Mouse (Mus musculus) gastrocnemius, adult 2 months (tissue): ENCODE measurements around the gene Mdfic. TPM values are rescaled to one million over a fixed set of nuclear protein-coding genes. Genes with fewer than 3 reads are reported as not detected.

ENCODE experiments used
- DNase-seq: peaks from one replicate; pipeline ENCODE4 v3.0.0; 2022
- H3K27ac ChIP-seq: fragments of 200-600 bp; 2 replicates; pipeline ENCODE4 v1.8.1; 2022; ENCODE audit warnings: mild to moderate bottlenecking
- H3K4me3 ChIP-seq: fragments of 200-600 bp; 2 replicates; pipeline ENCODE4 v1.8.1; 2022; ENCODE audit warnings: mild to moderate bottlenecking, moderate library complexity
- CTCF ChIP-seq: fragments of 200-600 bp; IDR thresholded peaks from 2 replicates; pipeline ENCODE4 v1.8.1; 2022; ENCODE audit warnings: antibody characterized with exemption, mild to moderate bottlenecking, moderate library complexity
- intact Hi-C: fragments of 180-260 bp; cut with DNase I; formaldehyde crosslinking; loops from one replicate; pipeline ENCODE4 v1.15.1; 2025
- total RNA-seq, 2 experiments: library from RNA; stranded (reverse); gene quantifications; 2 replicates each; pipeline ENCODE4 v1.2.3; 2021

Mdfic gene
- total RNA-seq, 2 experiments from 2014 or later: 8.9 to 9.4 TPM

- TF ChIP-seq CTCF: no peak
- Histone ChIP-seq H3K27ac (no peak overlapping the region), H3K4me3 (no peak overlapping the region)
- no peak for DNase-seq
- intact Hi-C loops: no loop called here
Measured at GRCm38 (mm10) chr6:15839831-15840230, 119.4 kb downstream of the Mdfic start.

GRCm38 (mm10) chr6:15840429-15840828 lies 120.0 kb downstream of the Mdfic start:
- TF ChIP-seq CTCF: no peak
- intact Hi-C loops: no loop called here
- no peak for DNase-seq
- H3K27ac ChIP-seq: no peak overlapping the region
- H3K4me3 ChIP-seq: no peak overlapping the region

DNA sequence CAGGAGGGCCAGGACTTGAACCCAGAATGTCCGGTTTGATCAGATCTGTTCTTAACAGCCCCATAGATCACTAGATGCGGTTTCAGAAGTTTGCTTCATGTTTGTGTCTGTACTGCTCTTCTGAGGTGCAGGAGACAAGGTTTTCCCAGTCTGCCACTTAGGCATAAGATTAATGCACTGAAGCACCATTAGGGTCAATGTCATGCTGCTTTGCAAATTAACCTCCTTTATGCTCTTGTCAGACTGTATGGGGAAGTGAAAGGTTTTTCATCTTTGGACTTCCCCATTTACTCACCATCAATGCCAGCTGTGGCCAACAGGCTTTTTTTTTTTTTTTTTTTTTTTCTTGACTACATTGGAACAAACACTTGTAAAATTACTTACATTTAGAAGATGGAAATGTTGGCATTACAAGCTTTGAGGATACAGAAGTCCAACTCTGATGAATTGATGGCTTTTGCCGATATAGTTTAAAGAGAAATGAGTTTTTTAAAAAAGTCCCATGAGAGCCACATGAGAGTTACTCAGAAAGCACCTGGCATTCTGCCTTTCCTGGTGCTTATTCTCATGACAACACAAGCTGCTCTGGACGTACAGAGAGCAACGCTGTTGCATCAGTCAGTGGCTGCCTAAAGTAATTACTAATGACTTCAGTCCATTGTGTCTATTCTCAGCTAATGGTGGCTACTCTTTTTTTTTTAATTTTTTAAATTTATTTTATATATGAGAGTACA lies 121.2 kb downstream of the Mdfic start:
- intact Hi-C loops: no loop called here
- no peak for DNase-seq
- Histone ChIP-seq H3K27ac (no peak overlapping the region), H3K4me3 (no peak overlapping the region)
- no peak for TF ChIP-seq CTCF

GRCm38 (mm10) chr6:15843295-15843694 lies 122.8 kb downstream of the Mdfic start:
- TF ChIP-seq CTCF: no peak
- no peak for DNase-seq
- H3K27ac ChIP-seq: no peak overlapping the region
- intact Hi-C loops: no loop called here
- no peak overlapping the region for H3K4me3 ChIP-seq

DNA sequence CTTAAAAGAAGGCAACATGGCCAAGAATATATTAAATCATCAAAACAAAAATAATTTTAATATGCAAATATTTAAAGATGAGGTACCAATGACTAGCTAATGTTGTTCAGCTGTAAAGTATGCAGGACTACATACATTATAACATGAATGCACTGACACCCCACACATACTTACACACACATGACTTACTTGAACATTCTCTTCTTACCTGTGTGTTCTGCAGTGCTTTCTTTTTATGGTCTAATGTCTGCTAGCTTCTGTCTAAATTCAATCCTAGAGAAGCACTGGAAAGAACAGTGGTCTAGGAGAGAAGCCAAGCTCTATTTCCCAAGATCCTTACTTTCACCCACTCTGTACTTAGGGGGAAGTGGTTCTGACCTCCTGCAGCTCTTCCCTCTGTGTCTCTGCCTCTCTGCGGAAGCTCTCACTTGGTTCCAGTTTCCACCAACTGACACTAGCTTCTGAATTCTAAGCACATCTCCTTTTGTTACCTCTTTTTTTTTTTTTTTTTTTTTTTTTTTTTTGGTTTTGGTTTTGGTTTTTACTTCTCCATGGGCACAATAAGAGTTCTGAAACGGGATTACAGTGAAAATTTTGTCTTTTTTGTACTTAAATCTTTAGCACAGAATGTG lies 125.4 kb downstream of the Mdfic start:
- DNase-seq: no peak
- no peak for TF ChIP-seq CTCF
- Histone ChIP-seq H3K4me3 (no peak overlapping the region), H3K27ac (no peak overlapping the region)
- intact Hi-C loops: no loop called here
